ENCODE assay signal across 8 mouse cellular contexts in the genomic region with DNA sequence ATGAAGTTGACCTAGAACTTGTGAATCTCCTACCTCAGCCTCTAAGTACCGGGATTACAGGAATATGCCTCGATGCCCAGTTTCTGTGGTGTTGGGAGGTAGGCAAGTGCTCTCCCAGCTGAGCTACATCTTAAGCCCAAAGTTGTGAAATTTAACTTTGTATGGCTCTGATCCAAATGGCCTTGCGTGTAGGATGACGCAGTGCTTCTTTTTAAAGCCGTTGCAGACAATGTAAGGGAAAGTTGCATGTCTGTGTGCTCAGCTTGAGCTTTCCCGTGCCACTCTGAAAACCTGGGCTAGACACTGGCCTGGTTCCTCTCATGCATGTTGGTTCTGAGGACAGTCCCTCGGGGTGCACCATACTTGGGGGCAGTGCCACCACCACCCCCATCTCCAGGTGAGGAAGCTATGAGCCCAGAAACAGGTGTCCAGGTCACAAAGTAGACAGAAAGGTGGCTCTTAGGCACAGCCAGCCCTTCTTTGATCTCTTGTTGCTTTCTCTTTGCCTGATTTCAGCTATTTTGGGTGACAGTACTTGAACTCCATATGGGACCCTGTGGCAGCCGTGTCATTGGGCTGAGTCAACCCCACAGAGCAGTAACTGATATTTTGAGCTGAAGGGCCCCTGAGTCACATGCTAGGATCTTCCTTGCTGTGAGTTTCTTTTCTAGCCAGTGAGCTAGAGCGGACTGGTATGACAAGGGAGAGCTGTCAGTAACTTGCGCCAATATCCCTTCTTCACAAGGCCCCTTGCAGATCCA. TPM values are rescaled to one million over a fixed set of nuclear protein-coding genes. Genes with fewer than 3 reads are reported as not detected.
DNase-seq lines count a peak whose midpoint lies in the region; ATAC-seq and TF ChIP-seq lines count a peak whose summit lies in the region.

No protein-coding gene starts in this region.

- no peaks in the 10 kb centered on the region for H3K27me3 ChIP-seq in heart, adult 2 months (ENCODE audit: control insufficient read depth, insufficient read depth, low read length)
- H3K27me3 ChIP-seq in CH12.LX (replicated peaks) = no peaks in the 10 kb centered on the region
- no peaks in the 10 kb centered on the region for H3K27me3 ChIP-seq in embryonic facial prominence, embryonic 15.5 days
- H3K27me3 ChIP-seq in liver, embryonic 12.5 days (replicated peaks) = no peaks in the 10 kb centered on the region
- H3K27me3 ChIP-seq in stomach, embryonic 16.5 days (ENCODE audit: control insufficient read depth, insufficient read depth, low read length) = no peaks in the 10 kb centered on the region

- no peak for TF ChIP-seq EP300 in heart, adult 2 months (IDR thresholded peaks at IDR 0.05; ENCODE audit: insufficient read depth, low read depth, low read length)
- TF ChIP-seq EP300 in CH12.LX (IDR thresholded peaks at IDR 0.05; ENCODE audit: low read length) = no peak

- no peak for DNase-seq in heart, adult 2 months
- DNase-seq in heart, postnatal 36 days = no peak
- no peak for DNase-seq in CH12.LX (ENCODE audit: extremely low read depth)
- DNase-seq in gastrocnemius, postnatal 25 days = no peak
- DNase-seq in MN1 (ENCODE audit: low spot score) = no peak

- peak overlapping the region; percentile 40 for H3K4me3 ChIP-seq in heart, adult 2 months
- H3K4me3 ChIP-seq in CH12.LX (replicated peaks in 1 of 3; ENCODE audit: low read depth in 2 of 3, low read length in 2 of 3, poor library complexity in 1 of 3) = no peak overlapping the region
- H3K4me3 ChIP-seq in embryonic facial prominence, embryonic 15.5 days (replicated peaks) = no peak overlapping the region
- no peak overlapping the region for H3K4me3 ChIP-seq in liver, embryonic 12.5 days
- H3K4me3 ChIP-seq in stomach, embryonic 16.5 days (replicated peaks; ENCODE audit: low read length) = no peak overlapping the region

- TF ChIP-seq CTCF in heart, adult 2 months (IDR thresholded peaks at IDR 0.05) = no peak
- no peak for TF ChIP-seq CTCF in CH12.LX (conservative IDR thresholded peaks at IDR 0.05 in 1 of 2, IDR thresholded peaks at IDR 0.05 in 1 of 2; ENCODE audit: low read depth in 2 of 2, low read length in 2 of 2)

- peaks cover 3% of the 10 kb centered on the region for H3K79me2 ChIP-seq in heart, adult 2 months (replicated peaks; ENCODE audit: control insufficient read depth, insufficient read depth, low read length)
- H3K79me2 ChIP-seq in CH12.LX (replicated peaks; ENCODE audit: control insufficient read depth, extremely low read depth, insufficient read depth, poor library complexity, severe bottlenecking) = peaks cover 57% of the 10 kb centered on the region

- H3K4me2 ChIP-seq in CH12.LX (ENCODE audit: insufficient read depth, low read depth, poor library complexity, severe bottlenecking) = peak overlapping the region; percentile 85
- H3K4me2 ChIP-seq in embryonic facial prominence, embryonic 15.5 days (replicated peaks) = peak overlapping the region; percentile 35
- H3K4me2 ChIP-seq in liver, embryonic 12.5 days = peak overlapping the region; percentile 34
- peak overlapping the region; percentile 45 for H3K4me2 ChIP-seq in stomach, embryonic 16.5 days (ENCODE audit: low read depth, low read length)

- no peak for TF ChIP-seq POLR2A in heart, adult 2 months (IDR thresholded peaks at IDR 0.05; ENCODE audit: insufficient read depth, low read depth, low read length)
- TF ChIP-seq POLR2A in CH12.LX (IDR thresholded peaks at IDR 0.05; ENCODE audit: low read depth, low read length) = no peak

- in situ Hi-C loops in CH12.LX (cut with MboI; ENCODE audit: low pct_ligation_motif_present, low pct_unique_long_range_greater_than_20kb, low sequenced_read_pairs) = loop anchor here (5.0 kb wide), 1 partner anchor 32 kb away; no protein-coding TSS in a partner anchor

- H3K36me3 ChIP-seq in heart, adult 2 months (ENCODE audit: control insufficient read depth, insufficient read depth, low read length) = peaks cover 8% of the 10 kb centered on the region; the same call in 1 of the 2 replicates
- peaks cover 6 to 43% of the 10 kb centered on the region in 2 experiments for H3K36me3 ChIP-seq in CH12.LX (replicated peaks in 1 of 2; ENCODE audit: control insufficient read depth in 1 of 2, insufficient read depth in 1 of 2, low read length in 1 of 2)
- H3K36me3 ChIP-seq in embryonic facial prominence, embryonic 15.5 days = no peaks in the 10 kb centered on the region
- no peaks in the 10 kb centered on the region for H3K36me3 ChIP-seq in liver, embryonic 12.5 days
- no peaks in the 10 kb centered on the region for H3K36me3 ChIP-seq in stomach, embryonic 16.5 days (ENCODE audit: control insufficient read depth, insufficient read depth, low read length)

- dilution Hi-C loops in CH12.LX (cut with MboI; ENCODE audit: extremely low pct_ligation_motif_present, extremely low pct_unique_long_range_greater_than_20kb, low sequenced_read_pairs) = no loop called here

- H3K9ac ChIP-seq in heart, adult 2 months (ENCODE audit: low read depth, low read length) = peak overlapping the region; percentile 26
- peak overlapping the region; percentile 25 for H3K9ac ChIP-seq in CH12.LX (ENCODE audit: insufficient read depth, low read depth)
- no peak overlapping the region for H3K9ac ChIP-seq in embryonic facial prominence, embryonic 15.5 days
- H3K9ac ChIP-seq in liver, embryonic 12.5 days = peak overlapping the region; percentile 29; the same call in 1 of the 2 replicates
- peak overlapping the region; percentile 66 for H3K9ac ChIP-seq in stomach, embryonic 16.5 days (ENCODE audit: low read length)

- ATAC-seq in embryonic facial prominence, embryonic 15.5 days (ENCODE audit: insufficient number of reproducible peaks, low FRiP score, low TSS enrichment, low read depth) = no peak
- no peak for ATAC-seq in liver, embryonic 12.5 days
- no peak for ATAC-seq in stomach, embryonic 16.5 days (ENCODE audit: insufficient read depth, low FRiP score)

- peaks cover 49% of the 10 kb centered on the region for H3K4me1 ChIP-seq in heart, adult 2 months (ENCODE audit: control insufficient read depth, insufficient read depth, low read length)
- peaks cover 27 to 87% of the 10 kb centered on the region in 2 experiments for H3K4me1 ChIP-seq in CH12.LX (ENCODE audit: control insufficient read depth in 1 of 2, insufficient read depth in 2 of 2)
- peaks cover 55% of the 10 kb centered on the region for H3K4me1 ChIP-seq in embryonic facial prominence, embryonic 15.5 days
- peaks cover 83% of the 10 kb centered on the region for H3K4me1 ChIP-seq in liver, embryonic 12.5 days
- peaks cover 55% of the 10 kb centered on the region for H3K4me1 ChIP-seq in stomach, embryonic 16.5 days (ENCODE audit: control insufficient read depth, insufficient read depth, low read length)

- no peak for TF ChIP-seq RAD21 in CH12.LX (IDR thresholded peaks at IDR 0.05; ENCODE audit: low read depth, low read length)

- intact Hi-C loops in heart, adult 2 months (cut with DNase I) = no loop called here
- intact Hi-C loops in heart, postnatal 36 days (cut with DNase I) = loop anchor here (2.0 to 5.0 kb wide), 3 partner anchors 39 to 153 kb away; a partner anchor contains a TSS

- 22% methylated on average over 10 of the region's 10 CpGs for WGBS in heart, adult 2 months
- WGBS in embryonic facial prominence, embryonic 15.5 days = 65% methylated on average over 10 of the region's 10 CpGs
- 64% methylated on average over 10 of the region's 10 CpGs for WGBS in liver, embryonic 12.5 days (ENCODE audit: insufficient replicate concordance)
- WGBS in stomach, embryonic 16.5 days = 56% methylated on average over 10 of the region's 10 CpGs

- H3K9me3 ChIP-seq in CH12.LX (replicated peaks; ENCODE audit: low read length) = no peaks in the 10 kb centered on the region
- H3K9me3 ChIP-seq in embryonic facial prominence, embryonic 15.5 days (replicated peaks) = no peaks in the 10 kb centered on the region
- no peaks in the 10 kb centered on the region for H3K9me3 ChIP-seq in liver, embryonic 12.5 days (replicated peaks)
- no peaks in the 10 kb centered on the region for H3K9me3 ChIP-seq in stomach, embryonic 16.5 days (replicated peaks; ENCODE audit: control insufficient read depth, low read length)

- peak overlapping the region; percentile 97 for H3K27ac ChIP-seq in heart, adult 2 months
- peak overlapping the region; percentile 81 for H3K27ac ChIP-seq in CH12.LX (ENCODE audit: insufficient read depth, low read depth)
- H3K27ac ChIP-seq in embryonic facial prominence, embryonic 15.5 days (replicated peaks) = peak overlapping the region; percentile 90
- H3K27ac ChIP-seq in liver, embryonic 12.5 days = peak overlapping the region; percentile 72; the same call in 1 of the 2 replicates
- peak overlapping the region; percentile 89 for H3K27ac ChIP-seq in stomach, embryonic 16.5 days (ENCODE audit: low read length)

RNA-seq across cellular contexts. Expression of a gene that starts 6.0 kb away (rescaled TPM):
- 10 to 100 TPM; 41.6 to 53.8 TPM for total RNA-seq in heart, adult 2 months (2021)
- 36.3 and 36.7 TPM in 2 replicates for polyA plus RNA-seq in heart, adult 2 months (2012; rRNA removed)
- total RNA-seq in heart, postnatal 36 days (2021) = 10 to 100 TPM; 33.6 to 41.5 TPM
- 12.0 and 16.4 TPM in 2 replicates for total RNA-seq in CH12.LX (2012; rRNA removed)
- total RNA-seq in CH12.LX (2014; rRNA removed) = 6.4 and 8.6 TPM in 2 replicates
- polyA plus RNA-seq in CH12.LX (2012; ENCODE audit: insufficient read length, low read depth) = 30.4 and 33.0 TPM in 2 replicates
- 37.4 and 38.7 TPM in 2 replicates for polyA plus RNA-seq in embryonic facial prominence, embryonic 15.5 days (2015; fragmentation: Nextera tagmentation; extraction: Ambion mirVana)
- 22.4 and 23.0 TPM in 2 replicates for polyA plus RNA-seq in liver, embryonic 12.5 days (2016; fragmentation: Nextera tagmentation; extraction: Ambion mirVana)
- polyA plus RNA-seq in stomach, embryonic 16.5 days (2015; fragmentation: Nextera tagmentation; extraction: Ambion mirVana) = 28.4 and 29.6 TPM in 2 replicates
- total RNA-seq in gastrocnemius, postnatal 25 days (2021) = 10 to 100 TPM; 70.8 to 75.6 TPM

RNA-seq across cellular contexts. Expression of a gene that starts 13.4 kb away (rescaled TPM):
- 10 to 100 TPM; 17.0 to 18.9 TPM for total RNA-seq in heart, adult 2 months (2021)
- 33.1 and 33.8 TPM in 2 replicates for polyA plus RNA-seq in heart, adult 2 months (2012; rRNA removed)
- total RNA-seq in heart, postnatal 36 days (2021) = 10 to 100 TPM; 14.5 to 16.4 TPM
- 48.4 and 52.1 TPM in 2 replicates for total RNA-seq in CH12.LX (2012; rRNA removed)
- 54.1 and 63.9 TPM in 2 replicates for total RNA-seq in CH12.LX (2014; rRNA removed)
- 38.1 and 49.2 TPM in 2 replicates for polyA plus RNA-seq in CH12.LX (2012; ENCODE audit: insufficient read length, low read depth)
- 55.4 and 60.6 TPM in 2 replicates for polyA plus RNA-seq in embryonic facial prominence, embryonic 15.5 days (2015; fragmentation: Nextera tagmentation; extraction: Ambion mirVana)
- polyA plus RNA-seq in liver, embryonic 12.5 days (2016; fragmentation: Nextera tagmentation; extraction: Ambion mirVana) = 34.5 and 36.7 TPM in 2 replicates
- 49.4 and 52.4 TPM in 2 replicates for polyA plus RNA-seq in stomach, embryonic 16.5 days (2015; fragmentation: Nextera tagmentation; extraction: Ambion mirVana)
- total RNA-seq in gastrocnemius, postnatal 25 days (2021) = 1 to 10 TPM; 6.7 to 7.6 TPM

RNA-seq across cellular contexts. Expression of a gene that starts 37.8 kb away (rescaled TPM):
- total RNA-seq in heart, adult 2 months (2021) = 10 to 100 TPM in 1 of 2 experiments, 1 to 10 TPM in 1; 9.5 to 11.9 TPM
- 15.2 and 19.7 TPM in 2 replicates for polyA plus RNA-seq in heart, adult 2 months (2012; rRNA removed)
- 10 to 100 TPM; 15.7 to 16.2 TPM for total RNA-seq in heart, postnatal 36 days (2021)
- total RNA-seq in CH12.LX (2012; rRNA removed) (3.5 and 4.3 TPM in 2 replicates), CH12.LX (2014; rRNA removed) (0.97 and 1.3 TPM in 2 replicates)
- polyA plus RNA-seq in CH12.LX (2012; ENCODE audit: insufficient read length, low read depth) = 0.93 and 1.3 TPM in 2 replicates
- polyA plus RNA-seq in embryonic facial prominence, embryonic 15.5 days (2015; fragmentation: Nextera tagmentation; extraction: Ambion mirVana) = 84.3 and 94.6 TPM in 2 replicates
- 19.3 and 19.5 TPM in 2 replicates for polyA plus RNA-seq in liver, embryonic 12.5 days (2016; fragmentation: Nextera tagmentation; extraction: Ambion mirVana)
- 46.4 and 49.7 TPM in 2 replicates for polyA plus RNA-seq in stomach, embryonic 16.5 days (2015; fragmentation: Nextera tagmentation; extraction: Ambion mirVana)
- 1 to 10 TPM; 6.3 to 6.8 TPM for total RNA-seq in gastrocnemius, postnatal 25 days (2021)

RNA-seq across cellular contexts. Expression of a gene that starts 51.4 kb away (rescaled TPM):
- total RNA-seq in heart, adult 2 months (2021) = 1 to 10 TPM; 1.6 to 2.8 TPM
- polyA plus RNA-seq in heart, adult 2 months (2012; rRNA removed) = 1.00 and 1.2 TPM in 2 replicates
- 1 to 10 TPM; 2.5 to 2.7 TPM for total RNA-seq in heart, postnatal 36 days (2021)
- 6.7 and 8.3 TPM in 2 replicates for total RNA-seq in CH12.LX (2012; rRNA removed)
- 3.9 and 5.8 TPM in 2 replicates for total RNA-seq in CH12.LX (2014; rRNA removed)
- polyA plus RNA-seq in CH12.LX (2012; ENCODE audit: insufficient read length, low read depth) = 5.0 and 6.0 TPM in 2 replicates
- 23.3 and 32.0 TPM in 2 replicates for polyA plus RNA-seq in embryonic facial prominence, embryonic 15.5 days (2015; fragmentation: Nextera tagmentation; extraction: Ambion mirVana)
- polyA plus RNA-seq in liver, embryonic 12.5 days (2016; fragmentation: Nextera tagmentation; extraction: Ambion mirVana) = 2.8 and 3.0 TPM in 2 replicates
- polyA plus RNA-seq in stomach, embryonic 16.5 days (2015; fragmentation: Nextera tagmentation; extraction: Ambion mirVana) = 10.1 and 12.5 TPM in 2 replicates
- 1 to 10 TPM in 1 of 2 experiments, under 1 TPM in 1; 0.72 to 2.2 TPM for total RNA-seq in gastrocnemius, postnatal 25 days (2021)

RNA-seq across cellular contexts. Expression of a gene that starts 53.5 kb away (rescaled TPM):
- total RNA-seq in heart, adult 2 months (2021) = 1 to 10 TPM; 1.5 to 2.7 TPM
- 1.9 and 2.0 TPM in 2 replicates for polyA plus RNA-seq in heart, adult 2 months (2012; rRNA removed)
- total RNA-seq in heart, postnatal 36 days (2021) = 1 to 10 TPM; 2.4 to 3.6 TPM
- 0.21 and 0.25 TPM in 2 replicates for total RNA-seq in CH12.LX (2012; rRNA removed)
- 0.35 and 0.36 TPM in 2 replicates for total RNA-seq in CH12.LX (2014; rRNA removed)
- 0.46 and 0.52 TPM in 2 replicates for polyA plus RNA-seq in CH12.LX (2012; ENCODE audit: insufficient read length, low read depth)
- polyA plus RNA-seq in embryonic facial prominence, embryonic 15.5 days (2015; fragmentation: Nextera tagmentation; extraction: Ambion mirVana) = 15.0 and 16.8 TPM in 2 replicates
- 1.3 and 1.6 TPM in 2 replicates for polyA plus RNA-seq in liver, embryonic 12.5 days (2016; fragmentation: Nextera tagmentation; extraction: Ambion mirVana)
- polyA plus RNA-seq in stomach, embryonic 16.5 days (2015; fragmentation: Nextera tagmentation; extraction: Ambion mirVana) = 7.3 and 8.6 TPM in 2 replicates
- total RNA-seq in gastrocnemius, postnatal 25 days (2021) = 1 to 10 TPM in 1 of 2 experiments, under 1 TPM in 1; 0.94 to 1.3 TPM

Comparison
In these comparisons a context has a peak if more than half of its experiments do, and no peak if none do; other contexts are left out.
1. H3K4me2 ChIP-seq: peak in every context shown above with its lines; median percentile 85 in CH12.LX; 45 in stomach, embryonic 16.5 days; 35 in embryonic facial prominence, embryonic 15.5 days; 34 in liver, embryonic 12.5 days.